Mouse (Mus musculus) lung, adult 10 weeks (tissue): ENCODE data around the gene Clec12b. TPM values are rescaled to one million over a fixed set of nuclear protein-coding genes. Genes with fewer than 3 reads are reported as not detected.

Source experiments
- polyA plus RNA-seq: library from polyadenylated mRNA; stranded (reverse); fragments of 350-450 nt; fragmentation: Illumina TruSeq; extraction: RNeasy Lipid Tissue Mini Kit (QIAGEN cat#74804); gene quantifications from one replicate; pipeline ENCODE4 v1.2.3, GENCODE M21; 2014; ENCODE audit warnings: low read depth, low replicate concordance; ENCODE audit not compliant: insufficient read depth

Clec12b gene
- polyA plus RNA-seq: 6.7 TPM

GRCm38 (mm10) chr6:129385774-129386173, at the start of gene Clec12b:
TSS of gene Clec12b (minus strand) at chr6:129385874.

GRCm38 (mm10) chr6:129408562-129408961, 22.9 kb upstream of the Clec12b start, which contains the start of gene Clec9a:
TSS of gene Clec9a (plus strand) at chr6:129408862.

GRCm38 (mm10) chr6:129396997-129397396, 11.3 kb upstream of the Clec12b start, which contains the start of gene Clec1b:
TSS of gene Clec1b (plus strand) at chr6:129397297.

DNA sequence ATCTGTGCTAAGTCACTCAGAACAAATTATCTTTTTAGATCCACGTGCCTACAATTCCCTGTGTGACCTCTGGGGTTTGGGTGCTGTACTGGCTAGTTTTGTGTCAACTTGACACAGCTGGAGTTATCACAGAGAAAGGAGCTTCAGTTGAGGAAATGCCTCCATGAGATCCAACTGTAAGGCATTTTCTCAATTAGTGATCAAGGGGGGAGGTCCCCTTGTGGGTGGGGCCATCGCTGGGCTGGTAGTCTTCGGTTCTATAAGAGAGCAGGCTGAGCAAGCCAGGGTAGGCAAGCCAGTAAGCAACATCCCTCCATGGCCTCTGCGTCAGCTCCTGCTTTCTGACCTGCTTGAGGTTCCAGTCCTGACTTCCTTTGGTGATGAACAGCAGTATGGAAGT, 43.3 kb downstream of the Clec12b start, which contains the start of gene Clec12a:
Gene Clec12a (plus strand): TSS at position 301 of the 400 bp plus-strand sequence.

DNA sequence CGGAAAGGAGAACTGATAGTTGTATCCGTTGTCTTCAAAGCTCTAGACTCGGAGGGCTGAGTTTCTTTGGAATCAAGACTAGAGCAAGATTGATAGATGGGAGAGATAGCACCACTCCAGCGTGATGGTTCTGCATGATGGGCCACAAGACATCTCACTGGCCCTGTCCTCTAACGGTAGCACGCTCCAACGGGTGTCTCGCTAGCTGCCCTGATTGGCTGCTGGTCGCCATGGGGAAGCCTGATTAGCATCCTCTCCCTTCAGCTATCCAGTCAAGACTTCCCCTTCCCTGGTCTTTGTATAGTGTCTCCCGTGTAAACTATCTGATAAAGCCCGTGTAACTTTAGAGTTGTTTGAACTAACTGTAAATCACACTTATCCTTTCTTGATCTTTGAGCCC, 54.1 kb downstream of the Clec12b start, which contains the start of gene 4922502D21Rik:
Gene 4922502D21Rik (minus strand): TSS at position 187 of the 400 bp plus-strand sequence.

Other genes with a start within 250 kb of the Clec12b start
- 369 TPM for gene Clec2d, start 205.3 kb downstream of the Clec12b start, polyA plus RNA-seq
- 10.8 TPM for gene Cd69, start 110.4 kb downstream of the Clec12b start, polyA plus RNA-seq
- not detected for gene 4922502D21Rik, start 54.1 kb downstream of the Clec12b start, polyA plus RNA-seq
- 9.2 TPM for gene Clec12a, start 43.2 kb downstream of the Clec12b start, polyA plus RNA-seq
- gene Clec1b, start 11.4 kb upstream of the Clec12b start, polyA plus RNA-seq: 6.6 TPM
- 2.5 TPM for gene Clec9a, start 23.0 kb upstream of the Clec12b start, polyA plus RNA-seq
- gene Clec1a, start 66.1 kb upstream of the Clec12b start, polyA plus RNA-seq: 38.0 TPM
- 2.9 TPM for gene Olr1, start 121.3 kb upstream of the Clec12b start, polyA plus RNA-seq
- gene Tmem52b, start 126.7 kb upstream of the Clec12b start, polyA plus RNA-seq: 0.35 TPM
- gene Gabarapl1, start 147.3 kb upstream of the Clec12b start, polyA plus RNA-seq: 130 TPM
- 4.0 TPM for gene Klre1, start 192.0 kb upstream of the Clec12b start, polyA plus RNA-seq
- gene Klrd1, start 205.9 kb upstream of the Clec12b start, polyA plus RNA-seq: 13.5 TPM
- 6.5 TPM for gene Klrk1, start 238.0 kb upstream of the Clec12b start, polyA plus RNA-seq